Mouse (Mus musculus): Measurements from ENCODE around the gene Fam163b. TPM values are rescaled to one million over a fixed set of nuclear protein-coding genes. Genes with fewer than 3 reads are reported as not detected.

Fam163b gene
- total and polyA plus RNA-seq, 3 experiments = not detected

DNA sequence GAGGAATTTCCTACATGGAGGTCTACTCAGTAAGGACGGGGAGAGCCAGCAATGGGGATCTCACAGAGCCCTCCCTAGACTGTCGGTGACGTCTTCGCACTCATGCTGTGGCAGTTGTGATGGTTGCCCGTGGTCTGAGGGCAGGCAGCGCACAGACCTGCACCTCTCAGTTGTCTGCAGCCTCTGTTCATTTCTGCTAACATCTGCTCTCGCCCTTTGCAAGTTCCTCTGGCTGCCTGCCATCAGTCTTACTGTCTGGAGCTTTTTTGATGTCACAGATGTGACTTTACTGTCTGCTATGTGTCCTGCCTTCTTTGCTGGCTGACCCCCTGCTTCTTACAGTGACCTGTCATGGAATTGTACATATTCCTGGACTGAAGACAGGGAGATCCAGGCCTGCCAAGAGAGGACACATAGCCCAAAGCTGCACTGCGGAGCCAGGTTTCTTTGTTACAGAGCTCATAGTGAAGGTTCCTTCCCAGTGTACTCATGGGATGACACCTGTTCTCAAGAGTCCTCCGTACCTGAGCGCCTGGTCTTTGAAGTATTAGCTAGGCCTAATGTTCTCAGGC lies 33.5 kb upstream of the Fam163b start:
- TF ChIP-seq MAFK (IDR thresholded peaks at IDR 0.05; ENCODE audit: borderline replicate concordance, low read depth, low read length) = no peak
- TF ChIP-seq TAL1 (IDR thresholded peaks at IDR 0.05; ENCODE audit: low read length) = no peak
- TF ChIP-seq CTCF (IDR thresholded peaks at IDR 0.05 in 2 of 3, conservative IDR thresholded peaks at IDR 0.05 in 1 of 3; ENCODE audit: control insufficient read depth in 1 of 3, insufficient read depth in 1 of 3, low read depth in 2 of 3, low read length in 3 of 3, poor library complexity in 1 of 3, severe bottlenecking in 1 of 3) = no peak
- TF ChIP-seq POLR2A (IDR thresholded peaks at IDR 0.05; ENCODE audit: control insufficient read depth in 1 of 2, insufficient read depth in 1 of 2, low read depth in 1 of 2, low read length in 2 of 2, poor library complexity in 1 of 2) = no peak
- TF ChIP-seq MYB (IDR thresholded peaks at IDR 0.05; ENCODE audit: low read depth, low read length) = no peak
- no peak for TF ChIP-seq RCOR1 (IDR thresholded peaks at IDR 0.05; ENCODE audit: low read depth, low read length)
- TF ChIP-seq UBTF (IDR thresholded peaks at IDR 0.05; ENCODE audit: borderline replicate concordance, insufficient read depth, low read depth, low read length) = no peak
- no peak for TF ChIP-seq E2F4 (IDR thresholded peaks at IDR 0.05; ENCODE audit: borderline replicate concordance, low read depth, low read length)
- TF ChIP-seq MAX (IDR thresholded peaks at IDR 0.05; ENCODE audit: low read length) = no peak
- no peak for TF ChIP-seq ZKSCAN1 (IDR thresholded peaks at IDR 0.05; ENCODE audit: low read depth, low read length)
- TF ChIP-seq MAZ (IDR thresholded peaks at IDR 0.05; ENCODE audit: low read depth, low read length) = no peak
- no peak for TF ChIP-seq CHD2 (IDR thresholded peaks at IDR 0.05; ENCODE audit: low read length)
- TF ChIP-seq TCF12 (IDR thresholded peaks at IDR 0.05; ENCODE audit: low read depth, low read length) = no peak
- Histone ChIP-seq H3K36me3 (ENCODE audit: control insufficient read depth in 1 of 2, insufficient read depth in 2 of 2, low read length in 2 of 2) (no peaks in the 10 kb centered on the region), H3K4me3 (ENCODE audit: control insufficient read depth in 1 of 2, insufficient read depth in 1 of 2, low read depth in 2 of 2, low read length in 2 of 2) (no peak overlapping the region), H3K9ac (ENCODE audit: control insufficient read depth, low read depth, low read length, poor library complexity, severe bottlenecking) (no peak overlapping the region), H3K4me1 (ENCODE audit: control insufficient read depth in 1 of 2, insufficient read depth in 2 of 2, low read length in 2 of 2) (no peaks in the 10 kb centered on the region), H3K27ac (ENCODE audit: control insufficient read depth, low read depth, low read length) (no peak overlapping the region), H3K27me3 (ENCODE audit: control insufficient read depth in 1 of 2, insufficient read depth in 2 of 2, low read length in 2 of 2) (peaks cover 19 to 24% of the 10 kb centered on the region in 2 experiments), H3K9me3 (replicated peaks; ENCODE audit: insufficient read depth, low read length) (no peaks in the 10 kb centered on the region), H3K79me2 (ENCODE audit: control insufficient read depth, insufficient read depth, low read length, poor library complexity) (no peaks in the 10 kb centered on the region)
- DNase-seq (ENCODE audit: low read depth, low spot score) = no peak

GRCm38 (mm10) chr2:27174242-27174641 lies 32.0 kb upstream of the Fam163b start:
- H3K9me3 ChIP-seq (replicated peaks; ENCODE audit: insufficient read depth, low read length) = no peaks in the 10 kb centered on the region
- no peak for DNase-seq (ENCODE audit: low read depth, low spot score)
- TF ChIP-seq RAD21 (IDR thresholded peaks at IDR 0.05; ENCODE audit: low read depth, low read length) (no peak), GATA1 (IDR thresholded peaks at IDR 0.05; ENCODE audit: low read depth, low read length) (no peak), NELFE (IDR thresholded peaks at IDR 0.05; ENCODE audit: low read depth, low read length) (no peak), TBP (IDR thresholded peaks at IDR 0.05; ENCODE audit: low read depth, low read length) (no peak), USF2 (IDR thresholded peaks at IDR 0.05; ENCODE audit: borderline replicate concordance in 1 of 2, insufficient read depth in 1 of 2, low read depth in 1 of 2, low read length in 2 of 2) (no peak), RCOR1 (IDR thresholded peaks at IDR 0.05; ENCODE audit: low read depth, low read length) (no peak), SMC3 (IDR thresholded peaks at IDR 0.05; ENCODE audit: low read depth, low read length) (no peak), TAL1 (IDR thresholded peaks at IDR 0.05; ENCODE audit: low read length) (no peak), EP300 (IDR thresholded peaks at IDR 0.05; ENCODE audit: low read depth in 1 of 2, low read length in 2 of 2) (no peak), BHLHE40 (IDR thresholded peaks at IDR 0.05; ENCODE audit: borderline replicate concordance, low read depth, low read length) (no peak), NRF1 (IDR thresholded peaks at IDR 0.05; ENCODE audit: insufficient read depth, low read depth, low read length, poor library complexity, severe bottlenecking) (no peak), POLR2AphosphoS2 (IDR thresholded peaks at IDR 0.05; ENCODE audit: low read length) (no peak)
- no peak overlapping the region for H3K4me3 ChIP-seq (ENCODE audit: control insufficient read depth in 1 of 2, insufficient read depth in 1 of 2, low read depth in 2 of 2, low read length in 2 of 2)
- no peaks in the 10 kb centered on the region for H3K36me3 ChIP-seq (ENCODE audit: control insufficient read depth in 1 of 2, insufficient read depth in 2 of 2, low read length in 2 of 2)
- peaks cover 22 to 32% of the 10 kb centered on the region in 2 experiments for H3K27me3 ChIP-seq (ENCODE audit: control insufficient read depth in 1 of 2, insufficient read depth in 2 of 2, low read length in 2 of 2)
- no peaks in the 10 kb centered on the region for H3K4me1 ChIP-seq (ENCODE audit: control insufficient read depth in 1 of 2, insufficient read depth in 2 of 2, low read length in 2 of 2)
- no peak overlapping the region for H3K27ac ChIP-seq (ENCODE audit: control insufficient read depth, low read depth, low read length)
- H3K9ac ChIP-seq (ENCODE audit: control insufficient read depth, low read depth, low read length, poor library complexity, severe bottlenecking) = no peak overlapping the region
- H3K79me2 ChIP-seq (ENCODE audit: control insufficient read depth, insufficient read depth, low read length, poor library complexity) = no peaks in the 10 kb centered on the region

Data from MEL (cell line).